Mouse (Mus musculus): ENCODE measurements at regions not wholly inside any gene's neighbourhood (a gene's known extent, or its start where the extent isn't known, plus 50 kb on each side); places are given as distances from the start of the nearest gene placed in this dataset.

DNA sequence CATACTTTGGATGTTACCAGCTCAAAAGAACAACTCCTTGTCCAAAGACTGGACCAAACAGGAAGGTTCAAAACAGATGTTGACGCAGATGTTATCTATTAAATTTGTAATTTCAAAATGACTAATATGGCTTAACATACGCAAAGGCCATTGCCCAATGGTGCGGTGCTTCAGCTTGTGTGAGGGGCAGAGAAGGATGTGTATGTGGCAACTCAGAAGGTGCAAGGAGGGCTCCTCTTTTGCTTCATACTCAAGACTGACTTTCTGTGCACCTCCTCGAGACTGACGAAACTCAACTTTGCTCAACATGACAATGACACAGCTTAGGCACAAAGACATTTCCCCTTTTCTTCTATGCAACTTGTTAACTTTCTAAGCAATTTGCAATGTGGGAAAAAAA is 186.3 kb upstream of the Thbs1 start:
- Histone ChIP-seq H3K9ac (no peak overlapping the region), H3K4me1 (replicated peaks) (no peaks in the 10 kb centered on the region), H3K36me3 (replicated peaks) (no peaks in the 10 kb centered on the region), H3K4me3 (replicated peaks) (no peak overlapping the region), H3K4me2 (no peak overlapping the region), H3K27ac (replicated peaks) (no peak overlapping the region), H3K9me3 (replicated peaks) (no peaks in the 10 kb centered on the region), H3K27me3 (no peaks in the 10 kb centered on the region)
- ATAC-seq (ENCODE audit: insufficient read depth): no peak
- 69% methylated on average over 5 of the region's 5 CpGs for WGBS (ENCODE audit: insufficient replicate concordance)

DNA sequence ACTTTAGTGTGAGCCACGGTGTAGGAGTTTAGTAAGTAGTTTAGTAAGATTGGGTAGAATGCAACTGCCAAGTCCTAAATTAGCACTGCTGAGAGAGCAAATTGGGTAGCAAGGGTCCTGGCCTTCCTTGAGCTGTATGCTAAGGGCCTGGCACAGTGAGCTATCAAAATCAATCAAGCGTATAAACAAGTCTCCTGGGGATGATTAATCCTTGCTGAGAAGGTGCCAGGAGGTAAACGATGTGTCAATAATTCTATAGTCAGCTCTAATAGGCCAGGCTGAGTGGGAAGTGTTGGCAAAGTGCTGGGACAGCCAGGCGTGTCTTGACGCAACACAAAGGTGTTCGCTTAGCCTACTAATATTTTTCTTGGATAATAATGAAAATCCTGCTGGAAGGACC is 183.6 kb upstream of the Thbs1 start:
- H3K27me3 ChIP-seq: no peaks in the 10 kb centered on the region
- no peak for ATAC-seq (ENCODE audit: insufficient read depth)
- H3K27ac ChIP-seq (replicated peaks): no peak overlapping the region
- no peaks in the 10 kb centered on the region for H3K9me3 ChIP-seq (replicated peaks)
- H3K4me2 ChIP-seq: no peak overlapping the region
- no peak overlapping the region for H3K9ac ChIP-seq
- no peaks in the 10 kb centered on the region for H3K4me1 ChIP-seq (replicated peaks)
- no peak overlapping the region for H3K4me3 ChIP-seq (replicated peaks)
- WGBS (ENCODE audit: insufficient replicate concordance): 59% methylated on average over 6 of the region's 6 CpGs
- no peaks in the 10 kb centered on the region for H3K36me3 ChIP-seq (replicated peaks)

DNA sequence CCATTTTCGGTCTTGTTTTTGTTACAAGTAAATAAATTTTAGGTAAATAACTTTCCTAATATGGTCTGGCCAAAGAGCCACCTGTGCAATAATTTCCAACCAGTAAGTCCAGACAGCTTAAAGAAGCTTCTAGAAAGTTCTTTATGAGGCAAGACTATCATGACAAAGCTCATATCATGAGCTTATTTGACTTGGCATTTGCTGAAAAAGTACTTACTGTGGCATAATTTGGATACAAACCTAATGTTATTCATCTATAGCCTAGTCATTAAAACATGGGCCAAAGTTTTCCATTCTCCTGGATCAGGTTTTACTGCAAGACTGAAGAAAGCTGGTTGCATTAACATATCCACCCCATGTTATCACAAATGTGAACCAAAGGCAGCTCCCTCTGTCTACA is 182.1 kb upstream of the Thbs1 start:
- H3K27ac ChIP-seq (replicated peaks): no peak overlapping the region
- H3K9me3 ChIP-seq (replicated peaks): no peaks in the 10 kb centered on the region
- H3K9ac ChIP-seq: no peak overlapping the region
- no peak overlapping the region for H3K4me3 ChIP-seq (replicated peaks)
- H3K4me1 ChIP-seq (replicated peaks): no peaks in the 10 kb centered on the region
- H3K4me2 ChIP-seq: no peak overlapping the region
- WGBS (ENCODE audit: insufficient replicate concordance): 55% methylated on average over 1 of the region's 1 CpGs
- no peaks in the 10 kb centered on the region for H3K27me3 ChIP-seq
- no peak for ATAC-seq (ENCODE audit: insufficient read depth)
- no peaks in the 10 kb centered on the region for H3K36me3 ChIP-seq (replicated peaks)

DNA sequence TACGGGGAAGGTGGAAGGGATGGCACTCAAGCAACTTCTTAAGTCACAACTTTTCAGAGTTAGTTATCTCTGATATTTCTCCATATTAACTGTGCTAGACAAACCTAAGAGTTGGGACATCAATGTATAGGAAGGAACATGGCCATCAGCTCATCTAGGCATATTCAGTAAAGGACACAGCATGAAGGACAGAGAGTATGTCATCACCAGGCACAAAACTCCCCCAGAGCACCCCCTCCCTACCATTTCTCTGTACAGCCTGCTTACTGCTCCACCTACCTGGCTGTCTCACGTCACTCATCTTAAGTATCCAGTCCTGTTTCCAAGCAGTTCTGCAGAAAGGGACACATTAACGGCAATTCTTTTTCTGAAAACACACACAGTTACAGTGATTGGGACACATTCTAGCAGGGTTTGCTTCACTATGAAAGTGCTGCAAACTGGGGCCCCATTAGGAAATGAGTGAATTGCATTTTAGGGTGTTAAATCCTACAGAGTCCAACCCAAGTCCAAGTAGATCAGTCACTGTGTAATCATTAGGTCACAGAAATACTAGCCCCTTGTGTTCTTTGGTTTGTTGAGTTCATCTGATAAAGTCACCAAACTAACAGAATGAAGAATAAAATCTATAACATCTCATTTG is 180.7 kb upstream of the Thbs1 start:
- Histone ChIP-seq H3K27me3 (no peaks in the 10 kb centered on the region), H3K4me1 (replicated peaks) (no peaks in the 10 kb centered on the region), H3K9me3 (replicated peaks) (no peaks in the 10 kb centered on the region), H3K36me3 (replicated peaks) (no peaks in the 10 kb centered on the region), H3K27ac (replicated peaks) (peak overlapping the region; percentile 20; the same call in 1 of the 2 replicates), H3K4me3 (replicated peaks) (no peak overlapping the region), H3K4me2 (no peak overlapping the region), H3K9ac (no peak overlapping the region)
- no peak for ATAC-seq (ENCODE audit: insufficient read depth)
- WGBS (ENCODE audit: insufficient replicate concordance): 64% methylated on average over 3 of the region's 3 CpGs

DNA sequence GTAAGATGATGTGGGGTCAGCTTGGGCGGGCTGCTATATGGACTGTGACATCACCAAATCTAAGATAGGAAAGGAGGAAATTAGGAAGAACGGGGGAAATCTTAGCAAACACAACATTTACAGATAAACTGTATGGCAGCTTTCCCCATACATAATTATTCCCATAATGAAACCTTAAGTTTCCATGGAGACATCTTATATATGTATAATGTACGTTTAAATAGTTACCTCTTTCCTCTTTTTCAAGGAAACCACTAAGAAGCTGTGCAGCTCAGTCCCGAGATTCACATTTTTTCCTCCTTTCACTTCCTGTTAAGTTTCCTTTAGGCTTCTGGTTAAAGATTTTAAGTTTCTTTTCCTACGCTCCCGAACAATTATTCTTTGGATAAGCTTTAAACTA is 175.1 kb upstream of the Thbs1 start:
- no peaks in the 10 kb centered on the region for H3K27me3 ChIP-seq
- ATAC-seq (ENCODE audit: insufficient read depth): no peak

DNA sequence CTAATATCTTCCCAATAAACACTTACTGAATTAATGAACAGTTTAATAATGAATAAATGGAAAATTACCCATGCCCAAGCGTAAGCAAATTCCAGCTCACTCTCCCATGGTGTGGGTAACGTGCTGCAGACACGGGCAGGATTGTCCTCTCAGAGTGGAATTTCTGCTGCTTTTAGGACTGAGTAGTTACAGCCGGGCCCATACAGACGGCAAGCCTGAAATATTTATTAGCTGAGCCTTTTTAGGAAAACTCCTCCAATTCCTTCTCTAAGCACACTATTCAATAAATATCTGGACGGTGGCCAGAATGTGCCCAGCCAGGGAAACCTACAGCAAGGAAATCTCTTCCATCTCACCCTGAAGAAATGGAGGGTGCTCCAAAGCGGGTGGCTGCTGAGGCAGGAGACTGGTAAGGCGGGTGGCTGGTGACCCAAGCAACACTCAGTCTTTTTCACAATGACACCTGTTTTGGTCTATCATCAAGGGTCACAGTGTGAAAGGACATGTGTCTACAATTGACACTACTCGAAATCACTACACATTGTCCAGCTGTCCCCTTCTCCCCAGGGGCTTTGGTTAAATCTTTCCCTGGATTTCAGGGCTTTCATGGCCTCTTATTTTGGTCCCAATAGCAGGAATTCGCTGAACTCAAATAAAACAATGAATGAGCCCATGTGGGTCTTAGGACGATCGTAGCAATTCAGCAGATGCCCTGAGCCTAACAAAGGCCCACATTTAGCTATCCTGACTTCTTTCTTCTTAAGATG is 173.2 kb upstream of the Thbs1 start:
- H3K36me3 ChIP-seq (replicated peaks): no peaks in the 10 kb centered on the region
- no peak overlapping the region for H3K4me3 ChIP-seq (replicated peaks)
- H3K9ac ChIP-seq: no peak overlapping the region
- no peaks in the 10 kb centered on the region for H3K27me3 ChIP-seq
- no peaks in the 10 kb centered on the region for H3K9me3 ChIP-seq (replicated peaks)
- ATAC-seq (ENCODE audit: insufficient read depth): no peak
- no peak overlapping the region for H3K4me2 ChIP-seq
- 64% methylated on average over 12 of the region's 12 CpGs for WGBS (ENCODE audit: insufficient replicate concordance)
- no peak overlapping the region for H3K27ac ChIP-seq (replicated peaks)
- H3K4me1 ChIP-seq (replicated peaks): no peaks in the 10 kb centered on the region

More for the DNA sequence above, 175.1 kb upstream of the Thbs1 start:
- H3K27ac ChIP-seq (replicated peaks): no peak overlapping the region
- no peaks in the 10 kb centered on the region for H3K4me1 ChIP-seq (replicated peaks)
- no peak overlapping the region for H3K9ac ChIP-seq
- H3K4me3 ChIP-seq (replicated peaks): no peak overlapping the region
- H3K36me3 ChIP-seq (replicated peaks): no peaks in the 10 kb centered on the region
- no peak overlapping the region for H3K4me2 ChIP-seq
- no peaks in the 10 kb centered on the region for H3K9me3 ChIP-seq (replicated peaks)
- WGBS (ENCODE audit: insufficient replicate concordance): 38% methylated on average over 6 of the region's 6 CpGs

GRCm38 (mm10) chr2:117941517-117942096 is 170.1 kb upstream of the Thbs1 start:
- Histone ChIP-seq H3K4me1 (replicated peaks) (no peaks in the 10 kb centered on the region), H3K27me3 (no peaks in the 10 kb centered on the region), H3K9ac (no peak overlapping the region), H3K9me3 (replicated peaks) (no peaks in the 10 kb centered on the region), H3K4me3 (replicated peaks) (no peak overlapping the region), H3K36me3 (replicated peaks) (no peaks in the 10 kb centered on the region), H3K4me2 (no peak overlapping the region), H3K27ac (replicated peaks) (no peak overlapping the region)
- no peak for ATAC-seq (ENCODE audit: insufficient read depth)
- WGBS (ENCODE audit: insufficient replicate concordance): 42% methylated on average over 6 of the region's 6 CpGs

GRCm38 (mm10) chr2:117943666-117944065 is 168.0 kb upstream of the Thbs1 start:
- 53% methylated on average over 5 of the region's 5 CpGs for WGBS (ENCODE audit: insufficient replicate concordance)
- Histone ChIP-seq H3K9ac (no peak overlapping the region), H3K4me2 (no peak overlapping the region), H3K36me3 (replicated peaks) (no peaks in the 10 kb centered on the region), H3K27me3 (no peaks in the 10 kb centered on the region), H3K9me3 (replicated peaks) (no peaks in the 10 kb centered on the region), H3K27ac (replicated peaks) (no peak overlapping the region), H3K4me3 (replicated peaks) (no peak overlapping the region), H3K4me1 (replicated peaks) (no peaks in the 10 kb centered on the region)
- no peak for ATAC-seq (ENCODE audit: insufficient read depth)

DNA sequence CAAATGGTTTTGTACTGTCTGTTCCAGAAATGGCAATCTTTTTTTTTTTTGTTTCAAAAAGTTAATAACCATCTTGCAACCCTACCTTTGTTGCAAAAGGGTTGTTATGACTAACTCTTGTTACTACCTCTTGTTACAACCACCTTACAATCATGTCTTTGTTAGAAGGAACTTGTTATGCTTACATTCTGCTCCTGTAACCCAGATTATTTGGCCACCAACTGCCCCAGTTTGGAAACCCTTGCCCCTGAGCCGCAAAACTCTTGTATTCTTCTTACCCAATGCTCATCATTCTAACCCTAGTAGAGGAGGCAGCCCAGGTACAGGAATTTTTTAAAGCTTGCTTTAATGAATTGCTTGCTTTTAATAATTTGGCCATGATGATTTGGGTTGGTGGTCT is 167.4 kb upstream of the Thbs1 start:
- no peaks in the 10 kb centered on the region for H3K9me3 ChIP-seq (replicated peaks)
- H3K4me1 ChIP-seq (replicated peaks): no peaks in the 10 kb centered on the region
- no peak overlapping the region for H3K27ac ChIP-seq (replicated peaks)
- no peak overlapping the region for H3K4me2 ChIP-seq
- no peak overlapping the region for H3K9ac ChIP-seq
- no peaks in the 10 kb centered on the region for H3K27me3 ChIP-seq
- H3K4me3 ChIP-seq (replicated peaks): no peak overlapping the region
- no peaks in the 10 kb centered on the region for H3K36me3 ChIP-seq (replicated peaks)
- WGBS (ENCODE audit: insufficient replicate concordance): 64% methylated on average over 1 of the region's 1 CpGs
- no peak for ATAC-seq (ENCODE audit: insufficient read depth)

DNA sequence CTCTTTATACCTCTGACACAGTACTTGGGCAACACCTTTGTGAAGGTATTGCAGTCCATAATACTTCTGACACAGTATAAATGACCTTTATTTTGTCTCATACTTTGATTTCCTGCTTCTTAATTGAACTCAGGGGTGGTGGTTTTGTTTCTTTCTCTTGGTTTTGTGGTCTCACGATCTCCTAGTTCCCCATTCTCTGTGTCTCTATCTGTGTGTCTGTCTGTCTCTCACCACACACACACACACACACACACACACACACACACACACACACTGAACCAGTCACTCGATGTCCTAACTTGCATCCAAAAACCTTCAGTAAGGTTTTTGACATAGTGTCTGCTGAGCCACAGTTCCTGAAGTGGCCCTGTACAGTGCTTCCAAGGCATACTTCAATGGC is 166.7 kb upstream of the Thbs1 start:
- no peaks in the 10 kb centered on the region for H3K36me3 ChIP-seq (replicated peaks)
- no peak overlapping the region for H3K9ac ChIP-seq
- no peaks in the 10 kb centered on the region for H3K27me3 ChIP-seq
- H3K9me3 ChIP-seq (replicated peaks): no peaks in the 10 kb centered on the region
- no peak overlapping the region for H3K4me3 ChIP-seq (replicated peaks)
- no peak for ATAC-seq (ENCODE audit: insufficient read depth)
- WGBS (ENCODE audit: insufficient replicate concordance): 13% methylated on average over 2 of the region's 2 CpGs
- no peak overlapping the region for H3K27ac ChIP-seq (replicated peaks)
- H3K4me1 ChIP-seq (replicated peaks): no peaks in the 10 kb centered on the region
- no peak overlapping the region for H3K4me2 ChIP-seq

DNA sequence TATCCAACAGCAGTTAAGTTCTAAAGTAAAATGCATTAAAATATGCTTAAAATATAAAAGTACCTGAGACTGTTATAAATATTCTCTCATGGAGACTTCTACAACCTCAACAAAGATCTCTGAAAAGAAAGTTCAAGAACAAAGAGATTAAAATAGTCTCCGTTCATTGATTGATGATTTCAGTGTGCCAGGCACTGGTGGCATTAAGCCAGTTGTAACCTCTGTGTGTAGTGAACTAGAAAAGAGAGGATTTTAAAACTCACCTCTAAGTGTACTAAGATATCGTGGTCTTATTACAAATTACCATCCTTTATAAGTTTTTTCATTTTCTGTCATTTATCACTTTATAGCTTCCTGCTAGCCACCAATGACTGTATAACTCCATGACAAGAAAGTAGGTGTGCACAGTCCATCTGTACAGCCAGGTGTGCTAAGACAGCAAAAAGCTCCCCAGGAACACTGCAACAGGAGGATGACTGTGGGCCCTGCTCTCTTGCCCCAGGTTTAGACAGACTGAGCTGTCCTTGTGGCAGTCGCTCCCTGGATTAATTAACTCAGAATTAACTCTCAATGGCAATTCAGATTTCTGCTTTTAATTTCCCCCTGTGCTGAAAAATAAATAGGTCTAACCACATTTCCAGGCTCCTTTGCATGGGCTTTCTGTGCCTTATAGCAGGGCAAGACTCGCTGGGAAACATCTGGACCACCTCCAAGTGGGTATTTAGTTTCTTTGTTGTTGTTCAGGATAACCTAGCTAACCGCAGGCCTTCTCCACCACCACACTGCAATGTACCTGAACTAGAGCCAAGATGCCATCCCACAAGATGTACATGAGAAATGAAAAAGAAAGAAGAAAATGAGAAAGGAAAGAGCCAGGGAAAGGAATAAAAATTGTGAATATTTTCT is 161.0 kb upstream of the Thbs1 start:
- no peak overlapping the region for H3K9ac ChIP-seq
- ATAC-seq (ENCODE audit: insufficient read depth): no peak
- 57% methylated on average over 5 of the region's 5 CpGs for WGBS (ENCODE audit: insufficient replicate concordance)
- no peak overlapping the region for H3K27ac ChIP-seq (replicated peaks)
- no peak overlapping the region for H3K4me2 ChIP-seq
- no peaks in the 10 kb centered on the region for H3K4me1 ChIP-seq (replicated peaks)
- no peaks in the 10 kb centered on the region for H3K27me3 ChIP-seq
- H3K36me3 ChIP-seq (replicated peaks): no peaks in the 10 kb centered on the region
- no peak overlapping the region for H3K4me3 ChIP-seq (replicated peaks)
- H3K9me3 ChIP-seq (replicated peaks): no peaks in the 10 kb centered on the region

All from liver, embryonic 15.5 days (tissue).